Mouse (Mus musculus): ENCODE results near the gene Prkce.

DNA sequence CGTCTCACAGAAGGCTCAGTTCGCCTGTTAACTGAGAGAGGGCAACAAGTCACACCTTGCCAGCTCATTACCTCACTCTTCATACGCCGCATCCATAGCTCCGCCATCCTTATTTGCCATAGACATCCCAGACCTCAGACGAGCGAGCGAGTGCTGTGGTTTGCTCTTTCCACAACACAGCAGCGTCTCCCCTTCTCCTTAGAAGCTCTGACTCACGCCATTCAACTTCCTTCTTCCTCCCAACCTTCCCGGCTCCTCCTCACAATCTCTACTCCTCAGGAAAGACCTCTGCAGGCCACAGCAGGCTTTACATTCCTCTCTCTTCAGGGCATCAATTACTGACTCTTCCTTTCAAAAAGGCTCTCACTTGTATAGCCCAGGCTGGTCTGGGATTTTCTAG lies 51.0 kb downstream of the Prkce start:
- TF ChIP-seq CTCF (IDR thresholded peaks at IDR 0.05; ENCODE audit: borderline replicate concordance, extremely low read depth, insufficient read depth, insufficient read length), result no peak
- no peak for TF ChIP-seq POLR2A (IDR thresholded peaks at IDR 0.05; ENCODE audit: borderline replicate concordance, extremely low read depth, insufficient read depth, insufficient read length, poor library complexity, severe bottlenecking)

Data from brain, embryonic 14.5 days (tissue).